Mouse (Mus musculus) E14TG2a.4 (cell line): ENCODE measurements at regions not wholly inside any gene's neighbourhood (a gene's known extent, or its start where the extent isn't known, plus 50 kb on each side); places are given as distances from the start of the nearest gene placed in this dataset.

Experiments
- CTCF ChIP-seq: conservative IDR thresholded peaks from 2 replicates; pipeline ENCODE4 v1.5.1; 2014; ENCODE audit warnings: low read length
- NANOG ChIP-seq: IDR thresholded peaks from 2 replicates; pipeline ENCODE4 v1.6.1; 2014; ENCODE audit warnings: borderline replicate concordance, low read length, mixed read lengths

- TF ChIP-seq CTCF (no peak), NANOG (no peak)
Measured at GRCm38 (mm10) chr2:11356714-11357113, 184.8 kb downstream of the Prkcq start.
